Mouse (Mus musculus) ovary, postnatal 36 days (tissue): Measurements from ENCODE around the gene Slc37a1.

Source experiments
- DNase-seq: peaks from one replicate; pipeline ENCODE4 v3.0.0; 2022; ENCODE audit warnings: low spot score, mixed read lengths

The Slc37a1 gene

DNA sequence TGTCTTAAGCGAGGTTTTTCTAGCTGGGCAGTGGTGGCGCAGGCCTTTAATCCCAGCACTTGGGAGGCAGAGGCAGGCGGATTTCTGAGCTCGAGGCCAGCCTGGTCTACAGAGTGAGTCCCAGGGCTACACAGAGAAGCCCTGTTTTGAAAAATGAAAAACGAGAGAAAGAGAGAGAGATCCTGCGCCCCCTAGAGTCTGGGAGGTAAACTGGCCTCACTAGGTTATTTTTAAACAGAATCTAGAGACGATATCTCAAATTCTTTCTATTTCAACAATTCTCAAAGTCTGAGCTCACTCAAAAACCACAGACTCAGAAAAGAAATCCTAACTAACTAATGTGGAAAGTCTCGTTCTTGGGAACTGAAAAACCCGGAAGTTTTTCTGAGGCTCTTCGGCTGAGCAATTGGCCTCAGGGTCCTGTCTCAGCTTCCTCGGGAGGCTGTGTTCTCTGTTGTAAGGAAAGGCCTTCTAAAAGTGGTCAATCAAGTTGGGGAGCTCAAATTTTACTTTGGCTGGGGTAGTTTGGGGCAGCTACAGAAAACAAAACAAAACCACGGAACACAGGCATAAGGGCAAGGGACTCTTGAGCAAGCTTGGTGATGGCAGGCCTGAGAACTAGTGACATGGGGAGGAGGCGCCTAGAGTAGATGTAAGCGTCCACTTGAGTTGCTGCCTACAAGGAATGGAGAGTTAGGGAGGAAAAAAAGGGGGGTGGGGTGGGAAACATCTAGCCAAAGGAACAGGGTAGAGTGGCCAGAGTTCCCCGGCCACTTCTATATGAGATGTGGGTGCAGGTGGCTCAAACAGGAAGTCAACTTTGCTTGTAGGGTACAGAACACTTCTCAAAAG, 8.0 kb downstream of the Slc37a1 start:
- no peak for DNase-seq

DNA sequence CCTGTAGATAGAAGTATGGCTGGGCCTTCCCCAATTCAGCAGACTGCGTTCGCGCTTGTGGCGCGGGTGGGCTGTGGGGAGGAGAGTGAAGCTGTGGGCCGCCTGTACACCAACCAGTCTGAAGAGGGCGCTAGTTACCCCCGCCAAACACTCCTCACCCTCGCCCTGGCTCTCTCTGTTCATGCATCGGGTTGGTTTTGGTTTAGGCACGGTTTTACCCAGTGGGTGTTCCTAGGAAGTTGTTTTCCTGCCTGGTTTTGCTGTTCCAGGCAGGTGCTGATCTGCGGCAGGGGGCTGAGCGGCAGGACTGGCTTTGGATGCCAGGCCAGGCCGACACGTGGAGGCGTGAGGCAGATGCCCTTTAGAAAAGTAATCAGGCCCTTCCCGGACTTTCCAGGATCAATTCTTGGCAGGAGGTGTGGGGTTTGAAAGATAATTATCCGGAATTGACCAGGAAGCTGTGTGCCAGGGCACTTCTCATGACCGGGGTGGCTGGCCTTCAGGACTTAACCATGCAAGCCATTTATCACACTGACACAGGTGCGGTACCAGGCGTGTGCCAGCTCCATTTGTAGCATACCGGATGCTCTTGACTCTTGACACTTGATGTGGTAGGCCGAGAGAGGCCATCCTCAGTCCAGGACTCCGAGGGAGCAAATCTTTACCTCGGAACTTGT, 8.8 kb downstream of the Slc37a1 start:
- no peak for DNase-seq

DNA sequence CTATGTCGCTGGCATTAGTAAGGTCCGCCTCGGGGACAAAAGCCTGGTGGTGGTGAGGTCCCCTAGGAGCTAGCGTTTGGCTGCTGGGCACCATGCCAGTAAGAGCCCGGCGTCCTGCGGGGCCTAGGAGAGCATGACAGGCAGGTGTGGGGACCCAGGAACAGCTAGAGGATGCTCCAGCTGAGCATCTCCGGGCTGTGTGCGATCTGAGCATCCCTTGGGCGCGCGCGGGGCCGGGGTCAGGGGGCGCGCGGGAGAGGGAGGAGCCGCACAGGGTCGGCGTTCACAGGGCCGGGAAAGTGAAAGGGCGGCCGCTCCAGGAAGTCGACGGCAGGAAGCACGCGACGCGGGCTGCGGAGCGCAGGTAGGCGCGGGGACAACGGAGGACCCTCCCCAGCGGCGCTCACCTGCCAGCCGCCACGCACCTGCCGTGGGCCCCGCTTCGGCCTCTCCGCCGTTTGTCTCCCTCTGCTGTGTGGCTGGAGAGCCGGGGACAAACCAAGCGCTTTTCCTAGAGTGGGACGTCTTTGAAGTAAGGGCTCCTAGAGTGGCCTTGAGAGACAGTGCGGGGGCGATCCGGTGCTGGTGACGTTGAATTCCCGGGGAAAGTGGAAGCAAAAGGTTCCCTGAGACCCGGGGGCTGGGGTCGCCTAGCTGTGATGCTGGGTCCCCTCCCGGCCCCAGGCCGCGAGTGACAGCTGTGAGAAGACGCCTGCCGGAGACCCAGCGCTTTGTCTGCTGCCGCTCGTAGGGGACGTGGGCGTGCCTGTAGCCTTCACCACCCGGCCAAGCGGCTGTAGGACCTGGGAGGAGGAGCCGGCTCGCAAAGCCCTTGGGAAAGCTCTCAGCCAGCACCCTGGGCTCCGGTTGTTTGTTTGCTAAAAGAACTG, 9.5 kb downstream of the Slc37a1 start:
- peak; percentile 88 for DNase-seq

DNA sequence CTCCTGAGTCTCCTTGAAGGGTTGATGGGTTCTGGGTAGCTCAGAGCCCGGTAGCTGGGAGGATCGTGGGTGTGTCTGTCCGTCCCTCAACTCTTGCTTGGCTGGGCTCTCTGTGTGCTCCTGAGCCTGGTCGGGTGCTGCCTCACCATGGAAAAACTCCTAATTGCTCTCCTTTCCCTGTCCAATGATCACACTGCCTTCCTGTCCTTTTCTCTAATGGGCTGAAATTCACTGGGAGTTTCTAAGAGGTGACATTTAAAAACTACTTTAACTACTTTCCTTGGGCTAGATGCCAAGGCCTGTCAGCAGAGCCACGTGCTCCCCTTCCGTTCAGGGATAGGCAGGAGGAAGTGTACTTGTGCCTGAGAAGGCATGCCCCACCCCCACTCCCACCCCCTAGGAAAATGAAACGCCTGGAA, 10.9 kb downstream of the Slc37a1 start:
- peak; percentile 46 for DNase-seq

DNA sequence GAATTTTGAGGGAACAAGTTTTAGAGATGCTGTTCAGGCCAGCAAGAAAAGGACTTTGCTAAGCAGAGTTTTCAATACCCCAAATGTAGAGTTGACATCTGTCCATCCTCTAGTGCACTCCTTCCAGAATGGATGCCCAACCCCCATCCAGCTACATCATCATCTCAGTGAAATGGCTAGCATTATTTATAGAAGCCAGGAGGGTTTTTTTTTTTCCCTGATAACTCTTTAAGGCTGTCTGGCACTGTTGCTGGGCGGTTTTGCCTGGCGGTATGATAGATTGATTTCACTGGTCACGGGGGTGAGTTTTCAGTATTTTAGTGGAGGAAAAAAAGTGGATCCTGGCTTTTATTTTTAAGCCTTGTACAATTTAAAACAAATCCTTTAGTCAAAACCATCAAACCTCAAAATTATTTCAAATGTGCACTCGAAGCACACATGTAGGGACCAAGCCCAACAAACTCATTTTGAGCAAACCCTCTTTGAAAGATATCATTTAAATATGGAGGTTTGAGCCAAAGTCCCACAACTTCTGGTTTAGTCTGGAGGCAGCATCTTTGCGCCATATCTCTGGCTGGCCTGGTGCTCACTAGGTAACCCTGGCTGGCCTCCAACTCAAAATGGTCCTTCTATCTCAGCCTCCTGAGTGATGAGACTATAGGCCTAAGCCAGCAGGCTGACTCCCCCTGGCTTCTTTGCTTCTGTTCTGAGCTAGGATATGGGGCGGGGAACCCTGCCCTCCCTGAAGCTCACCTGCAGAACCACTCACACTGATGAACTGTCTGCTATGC, 12.0 kb downstream of the Slc37a1 start:
- no peak for DNase-seq

DNA sequence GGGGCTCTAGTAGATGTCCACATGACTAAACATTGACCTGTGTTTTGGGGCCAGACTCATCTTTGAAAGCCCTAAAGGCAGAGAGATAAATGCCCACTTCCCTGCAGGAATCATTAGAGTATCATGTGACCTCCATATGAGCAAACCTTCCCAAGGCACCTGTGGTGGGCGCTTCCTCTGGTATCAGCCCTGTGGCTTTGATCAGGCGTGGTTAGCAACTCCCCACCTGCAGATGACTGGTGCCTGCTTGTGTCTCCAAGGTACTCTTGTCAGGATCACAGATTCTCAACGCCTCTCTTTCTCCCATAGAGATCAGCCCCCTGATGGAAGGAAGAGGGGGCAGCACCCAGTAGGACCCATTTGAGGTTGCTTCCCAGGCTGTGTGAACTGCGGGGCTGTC, 13.4 kb downstream of the Slc37a1 start:
- DNase-seq = no peak

DNA sequence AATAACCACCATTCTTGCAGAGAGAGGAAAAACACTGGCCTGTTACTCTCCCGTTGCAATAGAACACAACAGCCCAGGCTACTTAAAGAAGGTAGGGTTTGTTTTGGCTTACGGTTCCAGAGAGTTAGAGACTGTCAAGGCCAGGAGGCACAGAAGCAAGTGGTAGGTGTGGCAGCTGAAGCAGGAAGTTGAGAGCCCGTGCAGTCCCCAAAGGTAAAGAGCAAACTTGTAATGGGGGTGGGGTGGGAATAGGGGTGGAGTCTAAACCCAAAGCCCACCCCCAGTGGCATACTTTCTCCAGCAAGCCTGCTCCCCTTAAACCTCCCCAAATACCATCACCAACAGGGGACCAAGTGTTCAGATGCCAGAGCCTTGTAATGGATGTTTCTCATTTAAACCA, 14.1 kb downstream of the Slc37a1 start:
- DNase-seq = no peak

DNA sequence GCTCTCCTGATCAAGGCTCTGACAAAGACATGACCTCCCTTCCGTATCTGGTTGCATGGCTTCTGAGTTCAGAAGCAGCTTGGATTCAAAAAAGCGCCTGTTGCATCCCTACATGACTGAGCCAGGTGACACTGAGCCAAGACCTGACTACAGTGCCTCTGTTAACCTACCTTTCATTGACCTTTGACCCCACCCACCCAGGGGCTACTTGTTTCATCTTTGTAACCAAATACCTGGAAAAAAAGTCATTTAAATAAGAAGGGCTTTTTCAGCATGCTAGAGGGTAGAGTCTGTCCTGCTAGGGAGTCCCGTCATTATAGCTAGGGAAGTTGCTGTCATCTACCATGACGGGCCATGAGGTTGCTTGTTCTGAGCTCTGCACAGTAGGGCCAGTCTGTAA, 16.8 kb downstream of the Slc37a1 start:
- no peak for DNase-seq

DNA sequence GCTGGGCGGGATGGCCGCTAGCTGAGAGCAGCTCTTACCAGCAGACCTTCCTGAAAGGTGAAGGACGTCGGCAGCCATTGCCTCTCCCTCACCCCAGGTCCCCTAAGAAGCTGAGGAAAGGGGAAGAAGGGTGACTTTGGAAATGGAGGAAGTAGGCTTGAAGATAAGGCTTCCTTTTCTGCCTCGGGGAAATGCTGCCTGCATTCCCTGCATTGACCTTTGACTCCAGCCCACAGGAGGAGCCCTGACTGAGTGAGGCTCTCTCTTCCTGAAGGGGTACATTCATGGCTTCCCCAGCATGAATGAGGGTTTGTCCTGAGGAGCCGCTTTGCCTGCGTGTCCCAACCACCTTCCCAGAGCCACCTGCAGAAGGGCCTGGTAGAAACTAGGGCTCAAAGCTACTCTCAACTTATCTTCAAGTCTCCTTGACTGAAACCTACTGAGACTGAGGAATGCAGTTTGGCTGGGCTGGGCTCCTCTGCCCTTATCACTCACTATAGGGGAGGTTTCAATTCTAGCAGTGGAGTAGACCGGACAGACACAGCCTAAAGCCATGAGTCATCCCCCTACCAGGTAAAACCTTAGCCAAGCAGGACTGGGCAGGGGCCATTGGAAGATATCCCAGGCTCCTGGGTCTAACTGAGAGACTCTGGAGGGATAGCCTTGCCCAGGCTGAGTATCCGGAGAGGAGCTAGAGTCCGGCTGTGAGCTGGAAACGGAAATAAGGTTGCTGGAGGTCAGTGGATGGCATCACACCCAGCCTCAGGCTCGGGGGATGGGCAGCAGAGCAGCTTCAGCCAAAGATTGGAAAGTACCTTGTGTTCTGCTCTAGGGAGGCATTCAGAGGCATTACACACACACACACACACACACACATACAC, 18.5 kb downstream of the Slc37a1 start:
- DNase-seq = peak; percentile 38

DNA sequence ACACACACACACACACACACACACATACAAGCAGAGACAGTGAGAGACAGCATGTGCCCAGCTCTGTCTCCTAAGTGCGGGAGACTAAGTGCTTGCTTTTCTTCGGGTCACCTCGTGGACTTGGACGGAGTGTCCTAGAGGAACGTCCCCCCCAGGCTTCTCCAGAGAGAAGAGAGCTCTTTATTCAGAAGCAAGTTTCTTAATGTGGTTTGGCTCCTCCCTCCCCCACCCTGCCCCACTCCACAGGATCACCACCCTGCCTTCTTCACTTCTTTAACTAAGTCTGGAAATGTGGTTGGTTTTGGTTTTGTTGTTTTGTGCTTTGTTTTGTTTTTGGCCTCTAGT, 19.2 kb downstream of the Slc37a1 start:
- DNase-seq = no peak

DNA sequence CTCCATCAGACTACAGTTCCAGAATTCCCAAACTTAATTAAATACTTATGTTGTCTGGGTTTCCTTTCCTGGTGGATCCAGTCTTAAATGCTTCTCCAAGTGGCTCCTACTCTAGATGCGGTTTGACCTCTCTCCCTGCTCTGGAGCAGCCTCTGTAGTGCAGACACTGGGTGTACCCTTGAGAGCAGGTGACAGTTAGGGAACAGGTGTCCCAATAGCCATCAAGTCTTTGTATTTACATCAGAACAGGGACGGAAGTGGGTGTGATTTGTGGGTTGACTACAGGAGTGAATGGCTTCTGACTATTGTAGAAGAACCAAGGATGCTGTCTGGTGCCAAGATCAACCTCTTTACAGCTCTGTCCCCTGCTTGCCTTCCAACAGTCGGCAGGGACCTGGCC, 21.2 kb downstream of the Slc37a1 start:
- DNase-seq = no peak

DNA sequence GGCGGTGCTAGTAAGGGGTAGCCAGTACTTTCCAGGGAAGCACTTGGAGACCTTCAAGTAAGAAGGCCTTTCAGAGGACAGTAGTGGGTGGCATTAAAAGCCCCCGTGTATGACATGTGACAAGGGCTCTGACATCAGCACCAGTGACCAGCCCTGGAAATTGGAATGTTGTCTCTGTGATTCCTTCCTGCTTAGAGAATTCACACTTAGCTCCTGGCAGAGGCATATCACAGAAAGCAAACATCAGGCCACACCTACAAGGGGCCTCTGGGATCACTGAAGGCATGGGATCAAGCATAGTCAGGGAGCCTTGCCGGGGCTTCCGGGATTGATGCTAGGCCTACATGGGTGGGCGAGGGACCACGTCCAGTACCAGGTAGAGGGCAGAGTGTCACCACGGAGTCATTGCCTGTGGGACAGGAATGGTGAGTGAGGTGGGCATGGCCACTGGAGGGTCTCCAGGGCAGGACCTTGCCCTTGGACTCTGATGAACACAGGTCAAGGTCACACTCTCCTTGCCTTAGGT, 21.8 kb downstream of the Slc37a1 start:
- no peak for DNase-seq

DNA sequence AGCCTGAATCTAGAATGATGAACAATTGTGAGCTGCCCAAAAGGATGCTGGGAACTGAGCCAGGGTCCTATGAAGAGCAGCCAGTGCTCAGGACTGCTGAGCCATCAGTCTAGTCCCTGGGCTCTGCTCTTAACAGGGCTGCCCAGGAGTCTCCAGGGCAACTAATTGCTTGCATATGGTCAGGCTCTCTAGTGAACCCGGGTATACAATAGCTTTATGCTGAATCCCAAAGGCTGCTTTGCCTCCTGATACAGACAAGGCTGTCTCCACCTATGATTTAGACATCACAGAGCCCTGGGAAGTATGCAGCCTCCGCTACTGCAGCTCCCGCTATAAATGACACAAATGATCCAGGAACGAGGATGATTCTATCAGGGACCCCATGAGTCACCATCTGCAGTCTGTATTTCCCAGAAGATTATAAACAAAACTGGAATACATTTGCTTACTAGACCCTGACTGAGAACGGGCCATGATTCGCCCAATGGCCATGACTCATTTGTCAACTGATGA, 22.7 kb downstream of the Slc37a1 start:
- no peak for DNase-seq

DNA sequence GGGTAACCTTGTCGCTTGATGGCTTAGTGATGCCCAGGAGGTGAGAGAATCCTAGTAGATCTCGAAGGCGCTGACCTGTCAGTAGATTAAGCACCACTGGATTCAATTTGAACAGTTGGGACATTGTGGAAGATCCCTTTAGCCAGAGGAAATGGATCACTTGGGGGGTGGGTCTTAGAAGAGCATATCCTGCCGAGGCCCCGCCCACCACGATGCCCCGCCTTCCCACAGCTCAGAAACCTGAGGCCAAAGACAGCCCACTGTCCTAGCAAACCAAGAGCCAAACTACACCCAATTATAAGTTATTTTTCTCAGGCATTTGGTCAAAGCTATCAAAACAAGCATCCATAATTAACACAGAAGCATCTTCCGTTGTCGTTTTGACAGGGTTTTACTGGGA, 24.5 kb downstream of the Slc37a1 start:
- DNase-seq = no peak

DNA sequence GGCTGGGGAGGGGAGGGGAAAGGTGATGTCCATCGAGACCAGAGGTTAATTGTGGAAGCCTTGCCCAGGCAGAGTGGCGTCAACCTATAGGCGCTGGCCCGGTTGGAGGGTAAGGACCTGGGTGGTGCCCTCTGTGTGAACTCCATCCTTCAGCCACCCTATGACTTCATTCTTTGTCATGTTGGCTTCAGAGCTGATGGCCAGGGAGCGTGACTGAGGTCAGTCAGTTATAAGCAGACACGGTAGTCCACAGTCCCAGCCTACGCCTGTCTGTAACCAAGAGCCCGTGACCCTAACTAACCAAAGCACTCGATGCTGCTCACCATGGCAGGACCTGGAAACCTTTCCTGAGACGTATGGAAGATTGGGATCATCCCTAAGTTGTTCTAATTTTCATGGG, 26.1 kb downstream of the Slc37a1 start:
- DNase-seq = no peak

DNA sequence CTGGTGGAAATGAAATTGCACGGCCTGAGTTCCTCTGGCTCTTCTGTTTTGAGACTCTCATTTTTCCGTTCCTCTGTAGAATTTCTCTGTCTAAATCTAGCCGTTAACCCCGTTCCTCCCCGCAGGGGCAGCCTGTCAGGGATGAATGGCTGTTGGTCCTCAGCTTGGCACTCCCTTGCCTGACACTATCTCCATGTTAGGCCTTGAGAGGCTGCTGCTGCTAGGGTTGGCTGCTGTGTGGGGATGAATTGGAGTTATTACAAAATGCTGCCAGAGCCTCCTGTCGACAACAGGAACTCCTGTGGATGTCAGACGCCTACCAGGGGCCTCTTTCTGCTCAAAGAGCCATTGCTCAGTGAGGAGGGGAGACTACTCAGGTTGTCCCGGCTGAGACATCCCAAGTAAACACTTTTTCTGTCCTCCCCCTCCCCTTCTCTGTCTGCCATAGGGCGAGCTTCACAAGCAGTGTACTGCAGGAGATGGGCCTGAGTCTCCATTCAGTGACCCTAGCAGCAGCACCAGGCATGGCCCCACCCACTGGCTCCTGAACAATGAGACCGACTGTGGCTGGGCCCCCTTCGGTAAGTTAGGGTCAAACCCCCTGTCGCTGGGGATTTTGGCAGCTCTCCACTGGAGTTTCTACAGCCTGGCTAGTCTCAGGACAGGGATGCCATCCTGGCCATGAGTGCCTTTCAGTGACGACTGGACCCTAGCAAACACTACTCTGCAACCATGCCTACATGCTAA, 28.6 kb downstream of the Slc37a1 start:
- DNase-seq = no peak

DNA sequence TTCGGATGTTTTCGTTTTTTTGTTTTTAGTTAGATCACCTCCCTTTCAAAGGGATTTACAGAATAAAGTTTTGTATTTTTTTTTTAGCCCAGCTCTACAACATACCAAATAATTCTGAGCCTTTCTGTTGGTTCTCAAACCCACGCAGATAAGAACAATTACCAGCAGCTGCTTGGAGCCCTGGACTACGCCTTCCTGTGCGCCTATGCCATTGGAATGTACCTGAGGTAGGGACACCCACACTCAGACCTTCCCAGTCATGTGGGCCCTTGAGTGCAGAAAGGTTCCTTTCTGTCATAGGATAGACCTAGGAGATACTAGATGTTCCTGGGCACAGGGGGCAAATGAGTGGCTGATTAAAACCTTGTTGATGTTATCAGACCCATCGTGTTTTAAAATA, 29.4 kb downstream of the Slc37a1 start:
- no peak for DNase-seq

DNA sequence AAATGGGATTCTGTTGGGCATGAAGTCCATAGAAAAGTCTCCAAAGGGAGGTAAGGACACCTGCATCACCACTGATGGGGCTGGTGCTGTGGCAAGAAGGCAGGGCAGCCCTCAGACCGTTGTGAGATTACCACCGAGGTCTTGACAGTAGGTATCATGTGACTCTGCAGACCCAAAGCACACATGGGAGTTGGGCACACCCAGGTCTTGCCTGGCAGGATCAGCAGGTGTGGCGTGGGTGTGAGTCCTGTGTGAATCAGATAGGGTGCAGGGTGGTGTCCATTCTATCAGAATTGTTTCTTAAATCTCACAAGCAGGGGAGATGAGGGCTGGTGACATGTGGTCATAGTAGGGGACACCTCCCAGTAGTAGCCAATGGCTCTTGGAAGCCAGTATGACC, 30.4 kb downstream of the Slc37a1 start:
- no peak for DNase-seq

DNA sequence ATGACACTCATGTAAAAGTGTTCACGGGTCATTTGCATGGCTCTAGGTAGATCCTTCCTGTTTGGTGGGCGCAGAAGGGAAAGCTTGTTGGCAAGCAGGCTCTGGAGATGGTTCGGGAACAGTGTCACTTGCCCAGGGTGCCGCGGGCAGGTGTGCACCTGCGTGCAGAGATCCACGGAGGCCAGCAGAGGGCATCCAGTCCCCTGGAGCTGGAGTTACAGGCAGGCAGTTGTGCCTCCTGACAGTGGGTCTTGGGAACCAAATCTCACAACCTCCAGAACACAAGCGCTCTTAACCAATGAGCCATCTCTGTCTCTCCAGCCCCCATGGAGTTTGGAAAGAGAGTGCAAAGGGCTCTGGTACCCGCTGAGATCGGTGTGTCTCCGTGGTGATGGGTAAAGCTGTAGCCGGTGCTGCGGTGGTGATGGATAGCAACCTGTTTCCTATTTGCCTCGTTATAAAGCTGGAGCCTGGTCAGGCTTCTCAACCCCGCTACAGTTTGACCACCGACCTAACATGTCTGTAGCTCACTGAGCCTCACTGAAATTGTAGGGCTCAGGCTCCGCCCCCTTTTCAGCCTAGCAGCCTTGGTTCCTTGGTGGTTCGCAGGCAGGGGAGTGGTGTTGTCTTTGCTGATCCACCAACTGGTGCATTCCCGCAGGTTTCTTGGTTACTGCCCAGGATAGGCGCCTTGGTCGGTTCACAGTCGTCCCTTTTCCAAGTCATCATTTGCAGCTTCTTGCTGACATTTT, 31.1 kb downstream of the Slc37a1 start:
- no peak for DNase-seq
